Mouse (Mus musculus): ENCODE measurements around the gene Folr1. TPM values are rescaled to one million over a fixed set of nuclear protein-coding genes. Genes with fewer than 3 reads are reported as not detected.

Folr1 gene
- polyA plus RNA-seq, 1 experiment: 0.86 TPM

- H3K36me3 ChIP-seq (ENCODE audit: control insufficient read depth, insufficient read depth, low read length): no peaks in the 10 kb centered on the region
- no peak within 1 kb of the TSS for H3K27ac ChIP-seq (ENCODE audit: control insufficient read depth, insufficient read depth, low read length)
- no peak within 1 kb of the TSS for H3K4me3 ChIP-seq (ENCODE audit: control insufficient read depth, insufficient read depth, low read length)
- H3K27me3 ChIP-seq (ENCODE audit: control insufficient read depth, insufficient read depth, low read length): peaks cover 31% of the 10 kb centered on the region
- DNase-seq: no peak
- H3K4me1 ChIP-seq (replicated peaks; ENCODE audit: control insufficient read depth, insufficient read depth, low read length): peaks cover 13% of the 10 kb centered on the region
- WGBS: 8% methylated on average over 44 of the region's 45 CpGs
- no peak for TF ChIP-seq CTCF (IDR thresholded peaks at IDR 0.05; ENCODE audit: borderline replicate concordance, control insufficient read depth, extremely low read depth, insufficient read depth, low read length, poor library complexity)
- no peak for TF ChIP-seq POLR2A (IDR thresholded peaks at IDR 0.05; ENCODE audit: control insufficient read depth, extremely low read depth, insufficient read depth, low read length, poor library complexity)
These were observed 52.7 kb downstream of the Folr1 start, which contains the start of gene Phox2a for GRCm38 (mm10) chr7:101817861-101818401. Gene Phox2a, plus strand, starts transcription at chr7:101818313.

Other genes with a start within 250 kb of the Folr1 start
- 16.8 and 25.8 TPM in 2 replicates for gene Clpb, start 207.2 kb downstream of the Folr1 start, polyA plus RNA-seq (2012; rRNA removed)
- gene Phox2a, start 52.5 kb downstream of the Folr1 start, polyA plus RNA-seq (2012; rRNA removed): 0.14 TPM in 1 of 2 replicates, not detected in the other
- gene Inppl1, start 32.6 kb downstream of the Folr1 start, polyA plus RNA-seq (2012; rRNA removed): 30.4 and 30.6 TPM in 2 replicates
- gene Folr2, start 13.6 kb downstream of the Folr1 start, polyA plus RNA-seq (2012; rRNA removed): 6.4 and 9.3 TPM in 2 replicates
- 77.1 and 103 TPM in 2 replicates for gene Anapc15, start 7.1 kb downstream of the Folr1 start, polyA plus RNA-seq (2012; rRNA removed)
- gene Lamtor1, start 35.1 kb upstream of the Folr1 start, polyA plus RNA-seq (2012; rRNA removed): 235 and 239 TPM in 2 replicates
- 0.08 and 0.20 TPM in 2 replicates for gene Tomt, start 35.6 kb upstream of the Folr1 start, polyA plus RNA-seq (2012; rRNA removed)
- gene Lrrc51, start 63.1 kb upstream of the Folr1 start, polyA plus RNA-seq (2012; rRNA removed): 4.0 and 6.2 TPM in 2 replicates
- gene Numa1, start 63.3 kb upstream of the Folr1 start, polyA plus RNA-seq (2012; rRNA removed): 166 and 186 TPM in 2 replicates
- gene Il18bp, start 147.9 kb upstream of the Folr1 start, polyA plus RNA-seq (2012; rRNA removed): 57.9 and 80.7 TPM in 2 replicates
- 41.0 and 42.1 TPM in 2 replicates for gene Rnf121, start 194.7 kb upstream of the Folr1 start, polyA plus RNA-seq (2012; rRNA removed)
- gene Xndc1, start 194.7 kb upstream of the Folr1 start, polyA plus RNA-seq (2012; rRNA removed): 47.7 and 54.3 TPM in 2 replicates
- 11.9 and 12.1 TPM in 2 replicates for gene Xntrpc, start 194.9 kb upstream of the Folr1 start, polyA plus RNA-seq (2012; rRNA removed)
- 0.61 and 0.92 TPM in 2 replicates for gene Trpc2, start 212.3 kb upstream of the Folr1 start, polyA plus RNA-seq (2012; rRNA removed)
- 15.7 and 23.7 TPM in 2 replicates for gene Art1, start 231.0 kb upstream of the Folr1 start, polyA plus RNA-seq (2012; rRNA removed)
- gene Art5, start 238.7 kb upstream of the Folr1 start, polyA plus RNA-seq (2012; rRNA removed): 2.4 and 3.7 TPM in 2 replicates
- gene Chrna10, start 246.0 kb upstream of the Folr1 start, polyA plus RNA-seq (2012; rRNA removed): 1.7 and 1.8 TPM in 2 replicates